Mouse (Mus musculus) CH12.LX (cell line): ENCODE measurements around the gene 5530401A14Rik. TPM values are rescaled to one million over a fixed set of nuclear protein-coding genes. Genes with fewer than 3 reads are reported as not detected.

Source experiments
- polyA plus RNA-seq: library from polyadenylated mRNA; unstranded; fragments of >175 nt; gene quantifications from 2 replicates; pipeline ENCODE4 v1.2.1, GENCODE M21; 2012; ENCODE audit warnings: low read depth; ENCODE audit not compliant: insufficient read length
- total RNA-seq, 2 experiments: library from RNA; depleted of rRNA; stranded (reverse); fragments of 300-350 nt in 1 of 2; fragments of >200 nt in 1 of 2; gene quantifications; 2 replicates each; pipeline ENCODE4 v1.2.3; 2012 to 2014

The 5530401A14Rik gene
- total and polyA plus RNA-seq, 3 experiments = not detected

Other genes with a start within 250 kb of the 5530401A14Rik start
- not detected in 2 replicates for gene Asic2, start 107.8 kb downstream of the 5530401A14Rik start, total RNA-seq (2012; rRNA removed)
- not detected in 2 replicates for gene Asic2, start 107.8 kb downstream of the 5530401A14Rik start, total RNA-seq (2014; rRNA removed)
- not detected in 2 replicates for gene Asic2, start 107.8 kb downstream of the 5530401A14Rik start, polyA plus RNA-seq
- gene Ccl2, start 174.9 kb downstream of the 5530401A14Rik start, total RNA-seq (2012; rRNA removed) = 0.21 and 0.63 TPM in 2 replicates
- gene Ccl2, start 174.9 kb downstream of the 5530401A14Rik start, total RNA-seq (2014; rRNA removed) = not detected in 2 replicates
- 0.49 TPM in 1 of 2 replicates, not detected in the other for gene Ccl2, start 174.9 kb downstream of the 5530401A14Rik start, polyA plus RNA-seq
- gene Gm17268, start 177.9 kb downstream of the 5530401A14Rik start, total RNA-seq (2012; rRNA removed) = not detected in 2 replicates
- not detected in 2 replicates for gene Gm17268, start 177.9 kb downstream of the 5530401A14Rik start, total RNA-seq (2014; rRNA removed)
- not detected in 2 replicates for gene Gm17268, start 177.9 kb downstream of the 5530401A14Rik start, polyA plus RNA-seq
- 0.25 TPM in 1 of 2 replicates, not detected in the other for gene Ccl7, start 185.0 kb downstream of the 5530401A14Rik start, total RNA-seq (2012; rRNA removed)
- gene Ccl7, start 185.0 kb downstream of the 5530401A14Rik start, total RNA-seq (2014; rRNA removed) = not detected in 2 replicates
- not detected in 2 replicates for gene Ccl7, start 185.0 kb downstream of the 5530401A14Rik start, polyA plus RNA-seq
- gene Ccl11, start 197.2 kb downstream of the 5530401A14Rik start, total RNA-seq (2012; rRNA removed) = not detected in 2 replicates
- gene Ccl11, start 197.2 kb downstream of the 5530401A14Rik start, total RNA-seq (2014; rRNA removed) = not detected in 2 replicates
- gene Ccl11, start 197.2 kb downstream of the 5530401A14Rik start, polyA plus RNA-seq = not detected in 2 replicates
- gene Ccl12, start 241.2 kb downstream of the 5530401A14Rik start, total RNA-seq (2012; rRNA removed) = not detected in 2 replicates
- gene Ccl12, start 241.2 kb downstream of the 5530401A14Rik start, total RNA-seq (2014; rRNA removed) = not detected in 2 replicates
- gene Ccl12, start 241.2 kb downstream of the 5530401A14Rik start, polyA plus RNA-seq = 0.51 and 0.53 TPM in 2 replicates